Mouse (Mus musculus) embryonic facial prominence, embryonic 11.5 days (tissue): ENCODE measurements around the gene Nfatc2. TPM values are rescaled to one million over a fixed set of nuclear protein-coding genes. Genes with fewer than 3 reads are reported as not detected.

Source experiments
- ATAC-seq: fragments of 200-750 bp; cut with Nextera tagmentation; replicated peaks from 2 replicates; pipeline ENCODE4 v1.8.0; 2017; ENCODE audit warnings: low read depth; ENCODE audit not compliant: insufficient number of reproducible peaks, low FRiP score, low TSS enrichment
- DNase-seq: peaks from one replicate; pipeline ENCODE4 v3.0.0-alpha.2; 2015; ENCODE audit warnings: low spot score
- H3K27ac ChIP-seq: fragments of 300-500 bp; sonication (generic); replicated peaks from 2 replicates; pipeline ENCODE4 v1.5.1; 2014; ENCODE audit warnings: mild to moderate bottlenecking, low read depth, low read length, control low read depth
- H3K27me3 ChIP-seq: fragments of 300-500 bp; sonication (generic); 2 replicates; pipeline ENCODE4 v1.6.1; 2014; ENCODE audit warnings: mild to moderate bottlenecking, low read length, moderate library complexity, mixed read lengths; ENCODE audit not compliant: control insufficient read depth, insufficient read depth
- H3K36me3 ChIP-seq: fragments of 300-500 bp; sonication (generic); replicated peaks from 2 replicates; pipeline ENCODE4 v1.6.1; 2014; ENCODE audit warnings: low read depth, mild to moderate bottlenecking, low read length, moderate library complexity, mixed read lengths; ENCODE audit not compliant: control insufficient read depth, insufficient read depth
- H3K4me1 ChIP-seq: fragments of 300-500 bp; sonication (generic); 2 replicates; pipeline ENCODE4 v1.6.1; 2014; ENCODE audit warnings: low read length, mixed read lengths; ENCODE audit not compliant: control insufficient read depth, insufficient read depth
- H3K4me2 ChIP-seq: fragments of 300-500 bp; sonication (generic); 2 replicates; pipeline ENCODE4 v1.6.1; 2014; ENCODE audit warnings: low read depth, mild to moderate bottlenecking, control low read depth, low read length, moderate library complexity
- H3K4me3 ChIP-seq: fragments of 300-500 bp; sonication (generic); 2 replicates; pipeline ENCODE4 v1.5.1; 2014; ENCODE audit warnings: low read depth, low read length, control low read depth
- H3K9ac ChIP-seq: fragments of 300-500 bp; sonication (generic); replicated peaks from 2 replicates; pipeline ENCODE4 v1.6.1; 2014; ENCODE audit warnings: mild to moderate bottlenecking, control low read depth, low read length
- H3K9me3 ChIP-seq: fragments of 300-500 bp; sonication (generic); replicated peaks from 2 replicates; pipeline ENCODE4 v1.6.1; 2016; ENCODE audit warnings: mild to moderate bottlenecking, low read length, inconsistent platforms, mixed read lengths; ENCODE audit not compliant: control insufficient read depth
- WGBS: fragments of 180-500 bp; shearing (Covaris S2); extraction: QIAGEN DNeasy Blood & Tissue Kit; methylation state at CpG from one replicate; pipeline ENCODE4 v1.1.7; 2014; 5-methylcytosine and 5-hydroxymethylcytosine counted together
- polyA plus RNA-seq: library from polyadenylated mRNA; unstranded; fragments of >200 nt; fragmentation: Nextera tagmentation; extraction: Ambion mirVana; gene quantifications from 2 replicates; pipeline ENCODE4 v1.2.1, GENCODE M21; 2014

Gene Nfatc2
- polyA plus RNA-seq, 1 experiment from 2014 or later, result 0.87 TPM

- Histone ChIP-seq H3K4me3 (no peak overlapping the region), H3K9me3 (no peaks in the 10 kb centered on the region), H3K9ac (no peak overlapping the region), H3K27me3 (no peaks in the 10 kb centered on the region), H3K27ac (no peak overlapping the region), H3K4me1 (peaks cover 4% of the 10 kb centered on the region), H3K36me3 (no peaks in the 10 kb centered on the region), H3K4me2 (no peak overlapping the region)
- ATAC-seq (no peak), DNase-seq (no peak)
- 57% methylated on average over 5 of the region's 5 CpGs for WGBS
These were observed 153.4 kb downstream of the Nfatc2 start for GRCm38 (mm10) chr2:168448054-168448453.

GRCm38 (mm10) chr2:168447601-168448000 is 153.9 kb downstream of the Nfatc2 start:
- H3K4me2 ChIP-seq, result no peak overlapping the region
- H3K4me3 ChIP-seq, result no peak overlapping the region
- no peak overlapping the region for H3K27ac ChIP-seq
- ATAC-seq, result no peak
- peaks cover 4% of the 10 kb centered on the region for H3K4me1 ChIP-seq
- no peaks in the 10 kb centered on the region for H3K27me3 ChIP-seq
- H3K9me3 ChIP-seq, result no peaks in the 10 kb centered on the region
- WGBS, result 21% methylated on average over 4 of the region's 4 CpGs
- no peaks in the 10 kb centered on the region for H3K36me3 ChIP-seq
- DNase-seq, result no peak
- H3K9ac ChIP-seq, result no peak overlapping the region

- H3K9ac ChIP-seq, result no peak overlapping the region
- H3K4me2 ChIP-seq, result no peak overlapping the region
- ATAC-seq, result no peak; the same call in 1 of the 2 replicates
- H3K4me3 ChIP-seq, result no peak overlapping the region
- H3K4me1 ChIP-seq, result no peaks in the 10 kb centered on the region; the same call in 1 of the 2 replicates
- 36% methylated on average over 10 of the region's 10 CpGs for WGBS
- no peaks in the 10 kb centered on the region for H3K36me3 ChIP-seq
- DNase-seq, result peak; percentile 87
- H3K27me3 ChIP-seq, result no peaks in the 10 kb centered on the region
- no peaks in the 10 kb centered on the region for H3K9me3 ChIP-seq
- no peak overlapping the region for H3K27ac ChIP-seq
These were observed 156.1 kb downstream of the Nfatc2 start for GRCm38 (mm10) chr2:168445211-168445810.

- H3K27ac ChIP-seq, result no peak overlapping the region
- 38% methylated on average over 8 of the region's 8 CpGs for WGBS
- H3K9ac ChIP-seq, result no peak overlapping the region
- H3K27me3 ChIP-seq, result no peaks in the 10 kb centered on the region
- no peak overlapping the region for H3K4me2 ChIP-seq
- no peaks in the 10 kb centered on the region for H3K36me3 ChIP-seq
- ATAC-seq, result no peak
- no peaks in the 10 kb centered on the region for H3K9me3 ChIP-seq
- no peaks in the 10 kb centered on the region; the same call in 1 of the 2 replicates for H3K4me1 ChIP-seq
- H3K4me3 ChIP-seq, result no peak overlapping the region
- DNase-seq, result no peak
These were observed 157.3 kb downstream of the Nfatc2 start for GRCm38 (mm10) chr2:168444126-168444525.

- Histone ChIP-seq H3K9me3 (no peaks in the 10 kb centered on the region), H3K9ac (no peak overlapping the region), H3K36me3 (no peaks in the 10 kb centered on the region), H3K4me2 (no peak overlapping the region), H3K4me3 (no peak overlapping the region), H3K4me1 (peaks cover 2% of the 10 kb centered on the region; the same call in 1 of the 2 replicates), H3K27ac (no peak overlapping the region), H3K27me3 (no peaks in the 10 kb centered on the region)
- 90% methylated on average over 12 of the region's 12 CpGs for WGBS
- DNase-seq (no peak), ATAC-seq (no peak)
These were observed 160.0 kb downstream of the Nfatc2 start for GRCm38 (mm10) chr2:168441494-168441893.

GRCm38 (mm10) chr2:168440918-168441328 is 160.5 kb downstream of the Nfatc2 start:
- Histone ChIP-seq H3K9ac (no peak overlapping the region), H3K36me3 (no peaks in the 10 kb centered on the region), H3K4me3 (no peak overlapping the region), H3K27me3 (no peaks in the 10 kb centered on the region), H3K9me3 (no peaks in the 10 kb centered on the region), H3K4me2 (no peak overlapping the region), H3K4me1 (peaks cover 2% of the 10 kb centered on the region; the same call in 1 of the 2 replicates), H3K27ac (no peak overlapping the region)
- WGBS, result 97% methylated on average over 17 of the region's 17 CpGs
- DNase-seq (no peak), ATAC-seq (no peak)

- Histone ChIP-seq H3K4me2 (no peak overlapping the region), H3K4me1 (peaks cover 2% of the 10 kb centered on the region; the same call in 1 of the 2 replicates), H3K36me3 (no peaks in the 10 kb centered on the region), H3K27me3 (no peaks in the 10 kb centered on the region), H3K9me3 (no peaks in the 10 kb centered on the region), H3K4me3 (no peak overlapping the region), H3K27ac (no peak overlapping the region), H3K9ac (0 out of 2 replicates have a peak overlapping the region, but pooled peaks have one; percentile 4)
- 36% methylated on average over 8 of the region's 8 CpGs for WGBS
- DNase-seq, result no peak
- no peak for ATAC-seq
These were observed 162.4 kb downstream of the Nfatc2 start for GRCm38 (mm10) chr2:168438981-168439452.

- H3K4me2 ChIP-seq, result no peak overlapping the region
- H3K36me3 ChIP-seq, result no peaks in the 10 kb centered on the region
- H3K27me3 ChIP-seq, result no peaks in the 10 kb centered on the region
- DNase-seq (no peak), ATAC-seq (no peak)
- H3K27ac ChIP-seq, result no peak overlapping the region
- no peak overlapping the region for H3K9ac ChIP-seq
- H3K4me3 ChIP-seq, result no peak overlapping the region
- H3K9me3 ChIP-seq, result no peaks in the 10 kb centered on the region
- H3K4me1 ChIP-seq, result peaks cover 2% of the 10 kb centered on the region; the same call in 1 of the 2 replicates
- WGBS, result 70% methylated on average over 5 of the region's 5 CpGs
These were observed 167.3 kb downstream of the Nfatc2 start for GRCm38 (mm10) chr2:168434187-168434586.
